Mouse (Mus musculus) ovary, postnatal 10 days (tissue): ENCODE results near the gene Afap1l2.

Experiments used
- DNase-seq: peaks from one replicate; pipeline ENCODE4 v3.0.0; 2022; ENCODE audit warnings: low spot score

The Afap1l2 gene

DNA sequence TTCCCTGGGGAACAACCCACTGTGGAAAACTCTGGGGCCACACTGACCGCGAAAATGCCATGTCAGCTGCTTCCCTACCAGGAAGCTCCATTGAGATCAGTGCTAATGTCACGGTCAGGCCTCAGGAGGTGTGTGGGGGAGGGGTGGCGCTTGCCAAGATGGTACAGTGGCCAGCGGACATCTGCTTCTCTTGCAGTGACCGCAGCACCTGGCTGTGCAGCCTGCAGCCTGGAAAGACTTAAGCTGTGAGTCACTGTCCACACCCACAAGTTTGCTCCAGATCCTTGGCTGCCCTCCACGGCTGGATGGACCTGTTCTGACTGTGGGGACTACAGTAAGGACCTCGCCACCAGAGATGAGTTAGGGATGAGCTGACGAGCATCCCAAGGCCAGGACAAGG, 68.2 kb downstream of the Afap1l2 start:
- no peak for DNase-seq

GRCm38 (mm10) chr19:56937911-56938310, 70.1 kb downstream of the Afap1l2 start:
- DNase-seq = no peak

DNA sequence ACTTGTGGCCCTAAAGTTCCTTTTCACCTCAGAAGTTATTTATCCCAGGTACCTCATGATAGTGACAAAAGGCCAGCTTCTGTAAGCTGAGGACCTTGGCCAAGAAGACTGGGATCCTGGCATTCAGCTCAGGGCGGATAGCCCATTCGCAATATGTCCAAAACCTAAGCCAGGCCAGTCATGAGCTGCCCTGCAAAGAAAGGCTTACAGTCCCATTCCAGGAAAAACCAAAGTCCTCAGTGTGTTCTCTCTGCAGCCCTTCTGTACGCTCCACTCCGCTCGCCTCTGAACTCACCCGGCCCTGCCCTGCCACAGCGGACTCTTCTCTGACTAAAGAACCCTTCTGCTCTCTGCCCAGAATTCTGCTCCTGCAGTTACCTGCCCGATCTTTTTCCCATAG, 71.8 kb downstream of the Afap1l2 start:
- DNase-seq = no peak

GRCm38 (mm10) chr19:56935777-56936176, 72.3 kb downstream of the Afap1l2 start:
- DNase-seq = no peak

- DNase-seq = no peak
Measured at GRCm38 (mm10) chr19:56935111-56935510, 72.9 kb downstream of the Afap1l2 start.

GRCm38 (mm10) chr19:56933800-56934199, 74.2 kb downstream of the Afap1l2 start:
- no peak for DNase-seq

- DNase-seq = no peak
Measured at GRCm38 (mm10) chr19:56930029-56930428, 78.0 kb downstream of the Afap1l2 start.

DNA sequence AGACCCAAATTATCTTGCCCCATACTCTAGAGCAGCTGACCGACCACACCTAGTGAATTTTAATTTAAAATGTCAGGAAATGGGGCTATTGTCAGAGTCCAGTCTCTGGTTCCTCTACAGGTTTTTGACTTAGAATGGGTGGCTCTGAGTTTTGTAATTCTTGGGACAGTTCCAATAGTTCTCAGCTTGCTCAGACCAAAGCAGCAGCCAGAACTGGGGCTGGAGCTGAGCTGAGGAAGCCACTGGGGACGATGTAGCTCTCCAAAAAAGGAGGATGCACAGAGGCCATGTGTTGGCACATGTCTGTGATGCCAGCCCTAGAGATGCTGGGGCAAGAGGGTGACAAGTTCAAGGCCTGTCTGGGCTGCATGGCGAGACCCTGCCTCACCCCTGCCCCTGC, 78.6 kb downstream of the Afap1l2 start:
- DNase-seq = no peak

- no peak for DNase-seq
Measured at GRCm38 (mm10) chr19:56921744-56922143, 86.3 kb downstream of the Afap1l2 start.

DNA sequence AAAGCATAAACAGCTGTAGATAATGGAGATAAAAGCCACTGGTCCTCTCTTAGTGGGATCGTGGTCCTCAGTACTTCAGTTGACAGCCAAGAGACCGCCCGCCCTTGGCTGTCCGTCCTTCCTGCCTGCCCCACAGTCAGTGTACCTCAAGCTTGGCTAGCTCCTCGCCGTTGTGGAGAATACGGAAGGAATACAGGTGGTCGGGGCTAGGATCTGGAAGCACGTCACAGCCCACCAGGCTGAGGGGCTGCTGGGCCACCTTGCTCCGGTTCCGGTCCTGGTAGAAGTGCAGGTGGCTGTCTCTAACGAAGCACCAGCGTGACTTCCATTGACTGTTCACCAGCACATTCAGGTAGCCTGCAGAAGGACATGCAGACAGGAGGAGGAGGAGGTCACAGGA, 87.8 kb downstream of the Afap1l2 start:
- no peak for DNase-seq

DNA sequence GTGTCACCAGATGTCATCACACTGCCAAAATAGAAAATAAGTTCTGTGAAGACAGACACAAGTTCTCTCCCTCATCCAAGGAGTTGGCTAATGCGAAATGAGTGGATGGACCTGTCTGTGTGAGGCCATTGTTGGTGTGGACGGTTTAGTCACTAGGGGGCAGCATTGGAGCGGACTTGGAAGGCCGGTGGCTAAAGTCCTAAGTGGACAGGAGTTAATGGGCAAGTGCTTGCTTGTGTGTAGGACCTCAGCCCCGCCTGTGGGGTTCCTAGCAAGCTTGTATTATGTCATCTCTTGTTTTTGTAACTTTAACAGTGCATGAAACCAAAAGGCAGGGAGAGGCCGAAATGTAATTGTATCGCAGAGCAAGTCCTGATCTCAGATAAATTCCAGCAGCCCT, 88.4 kb downstream of the Afap1l2 start:
- peak; percentile 75 for DNase-seq

GRCm38 (mm10) chr19:56915084-56915483, 92.9 kb downstream of the Afap1l2 start:
- no peak for DNase-seq

GRCm38 (mm10) chr19:56914658-56915057, 93.4 kb downstream of the Afap1l2 start:
- no peak for DNase-seq

DNA sequence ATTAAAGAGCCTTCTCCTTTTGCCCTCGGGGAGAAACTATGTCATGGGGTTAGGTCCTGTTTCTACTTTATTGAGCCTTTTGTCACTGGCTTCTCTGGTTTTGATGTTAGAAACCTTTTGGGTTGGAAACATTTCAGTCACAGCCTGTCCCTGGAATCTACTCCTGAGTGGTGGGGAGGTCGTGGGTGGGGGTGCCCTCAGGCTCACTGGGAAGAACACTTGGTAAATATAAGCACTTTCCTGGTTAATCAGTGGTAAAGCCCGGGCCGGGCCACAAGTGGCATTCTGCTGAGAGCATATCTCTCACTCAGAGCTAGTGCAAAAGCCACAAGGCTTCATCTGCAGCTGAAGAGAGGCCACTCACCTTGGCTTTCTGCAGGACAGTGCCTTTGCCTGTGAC, 94.3 kb downstream of the Afap1l2 start:
- no peak for DNase-seq

DNA sequence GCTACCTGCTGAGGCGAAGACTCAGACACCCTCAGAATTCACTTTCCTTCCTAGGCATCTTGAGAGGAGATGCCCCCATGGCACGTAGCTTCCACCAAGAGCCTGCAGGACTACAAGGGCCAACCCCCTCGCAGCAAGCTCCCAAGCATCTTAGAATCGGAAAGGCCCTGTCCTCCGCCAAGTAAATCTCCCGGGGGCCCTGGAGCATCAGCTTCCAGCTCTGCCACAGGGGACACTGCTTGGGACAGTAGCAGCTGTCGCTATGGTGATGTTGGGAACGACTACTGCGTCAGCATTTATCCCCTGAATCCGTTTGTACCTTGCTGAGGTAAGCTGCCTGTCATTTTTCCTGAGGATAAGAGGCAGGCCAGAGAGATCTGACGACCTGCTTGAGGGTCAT, 97.5 kb downstream of the Afap1l2 start:
- DNase-seq = no peak

DNA sequence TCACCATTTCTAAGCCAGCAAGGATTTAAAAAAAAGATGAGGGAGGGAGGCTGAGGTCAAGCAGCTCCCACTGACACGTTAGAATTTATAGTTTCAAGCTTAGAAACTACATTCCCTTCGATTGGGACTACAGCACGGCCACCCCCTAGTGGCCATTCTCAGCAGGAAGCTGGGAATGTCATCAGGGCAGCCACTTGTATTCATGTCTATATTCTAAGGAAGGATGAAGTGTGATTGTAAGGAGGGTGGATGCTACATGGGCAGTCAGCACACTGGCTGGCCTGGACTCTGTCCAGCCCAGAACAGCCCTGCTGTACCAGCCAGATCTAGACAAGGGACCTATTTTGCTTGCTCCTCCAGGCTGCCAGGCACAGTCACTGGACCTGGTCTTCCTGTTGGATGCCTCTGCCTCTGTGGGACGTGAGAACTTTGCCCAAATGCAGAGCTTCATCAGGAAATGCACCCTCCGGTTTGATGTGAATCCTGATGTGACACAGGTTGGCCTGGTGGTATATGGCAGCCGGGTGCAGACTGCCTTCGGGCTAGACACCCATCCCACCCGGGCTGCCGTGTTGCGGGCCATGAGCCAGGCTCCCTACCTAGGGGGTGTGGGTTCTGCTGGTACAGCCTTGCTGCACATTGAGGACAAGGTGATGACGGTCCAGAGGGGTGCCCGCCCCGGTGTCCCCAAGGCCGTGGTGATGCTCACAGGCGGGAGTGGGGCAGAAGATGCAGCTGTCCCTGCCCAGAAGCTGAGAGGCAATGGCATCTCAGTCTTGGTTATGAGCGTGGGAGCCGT, 99.4 kb downstream of the Afap1l2 start:
- DNase-seq = no peak

GRCm38 (mm10) chr19:56907850-56908249, 100.2 kb downstream of the Afap1l2 start:
- DNase-seq = no peak

DNA sequence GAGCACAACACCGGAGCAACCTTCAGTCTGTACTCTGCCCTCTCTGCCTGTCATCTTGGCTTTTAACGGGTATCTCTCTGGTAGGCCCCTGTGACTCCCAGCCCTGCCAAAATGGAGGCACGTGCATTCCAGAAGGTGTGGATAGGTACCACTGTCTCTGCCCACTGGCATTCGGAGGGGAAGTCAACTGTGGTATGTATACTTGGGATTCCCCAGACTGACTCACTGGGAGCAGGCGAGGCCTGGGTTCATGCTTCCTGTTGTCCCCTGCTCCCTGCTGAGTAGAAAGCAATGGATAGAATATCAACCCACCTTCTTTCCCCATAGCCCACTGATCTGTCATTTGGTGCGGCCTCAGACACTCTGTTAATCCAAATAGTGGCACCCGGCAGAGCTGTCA, 102.6 kb downstream of the Afap1l2 start:
- no peak for DNase-seq

- DNase-seq = no peak
Measured at GRCm38 (mm10) chr19:56904095-56904494, 103.9 kb downstream of the Afap1l2 start.

GRCm38 (mm10) chr19:56897654-56898053, 110.4 kb downstream of the Afap1l2 start:
- no peak for DNase-seq

- DNase-seq = no peak
Measured at GRCm38 (mm10) chr19:56893326-56893725, 114.7 kb downstream of the Afap1l2 start.

DNA sequence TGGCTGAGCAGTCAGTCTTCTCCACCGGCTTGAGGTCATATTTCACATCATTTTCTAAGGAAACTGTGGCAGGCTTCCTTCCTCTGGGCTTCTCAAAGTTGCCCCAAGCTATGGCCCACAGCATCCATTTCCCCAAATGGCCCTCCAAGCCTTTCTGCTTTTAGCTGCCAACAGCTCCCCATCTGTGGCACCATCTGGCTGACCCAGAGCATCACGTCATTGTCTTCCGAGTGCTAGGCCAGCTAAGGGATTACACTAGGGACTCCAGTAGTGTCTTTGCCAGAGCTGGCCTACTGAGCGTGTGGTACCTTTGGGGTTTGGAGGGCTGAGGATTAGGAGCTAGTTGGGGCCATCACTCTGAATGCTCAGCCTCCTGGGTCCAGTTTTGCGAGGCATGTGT, 115.4 kb downstream of the Afap1l2 start:
- no peak for DNase-seq

- DNase-seq = no peak
Measured at GRCm38 (mm10) chr19:56891438-56891837, 116.6 kb downstream of the Afap1l2 start.

- no peak for DNase-seq
Measured at GRCm38 (mm10) chr19:56888654-56889053, 119.4 kb downstream of the Afap1l2 start.
